Mouse (Mus musculus): ENCODE data around the gene Slc25a5.
A peak's percentile ranks its signal among the peaks of the same experiment; 100 is the strongest.

Gene Slc25a5

GRCm38 (mm10) chrX:36815022-36815421 lies 19.6 kb downstream of the Slc25a5 start:
- Histone ChIP-seq H3K36me3 (ENCODE audit: control insufficient read depth, insufficient read depth, low read length, poor library complexity, severe bottlenecking) (no peaks in the 10 kb centered on the region), H3K27me3 (ENCODE audit: control insufficient read depth, insufficient read depth, low read length, poor library complexity, severe bottlenecking) (no peaks in the 10 kb centered on the region)
- DNase-seq (ENCODE audit: low read depth, low spot score) = no peak

GRCm38 (mm10) chrX:36815439-36815838 lies 20.0 kb downstream of the Slc25a5 start:
- Histone ChIP-seq H3K36me3 (ENCODE audit: control insufficient read depth, insufficient read depth, low read length, poor library complexity, severe bottlenecking) (no peaks in the 10 kb centered on the region), H3K27me3 (ENCODE audit: control insufficient read depth, insufficient read depth, low read length, poor library complexity, severe bottlenecking) (no peaks in the 10 kb centered on the region)
- no peak for DNase-seq (ENCODE audit: low read depth, low spot score)

GRCm38 (mm10) chrX:36816368-36816899 lies 21.0 kb downstream of the Slc25a5 start:
- Histone ChIP-seq H3K27me3 (ENCODE audit: control insufficient read depth, insufficient read depth, low read length, poor library complexity, severe bottlenecking) (no peaks in the 10 kb centered on the region), H3K36me3 (ENCODE audit: control insufficient read depth, insufficient read depth, low read length, poor library complexity, severe bottlenecking) (no peaks in the 10 kb centered on the region)
- DNase-seq (ENCODE audit: low read depth, low spot score) = no peak

GRCm38 (mm10) chrX:36816953-36817441 lies 21.5 kb downstream of the Slc25a5 start:
- no peaks in the 10 kb centered on the region for H3K27me3 ChIP-seq (ENCODE audit: control insufficient read depth, insufficient read depth, low read length, poor library complexity, severe bottlenecking)
- H3K36me3 ChIP-seq (ENCODE audit: control insufficient read depth, insufficient read depth, low read length, poor library complexity, severe bottlenecking) = no peaks in the 10 kb centered on the region

GRCm38 (mm10) chrX:36819575-36819974 lies 24.1 kb downstream of the Slc25a5 start:
- Histone ChIP-seq H3K36me3 (ENCODE audit: control insufficient read depth, insufficient read depth, low read length, poor library complexity, severe bottlenecking) (no peaks in the 10 kb centered on the region), H3K27me3 (ENCODE audit: control insufficient read depth, insufficient read depth, low read length, poor library complexity, severe bottlenecking) (no peaks in the 10 kb centered on the region)
- no peak for DNase-seq (ENCODE audit: low read depth, low spot score)

More at GRCm38 (mm10) chrX:36816953-36817441, 21.5 kb downstream of the Slc25a5 start:
- no peak for DNase-seq (ENCODE audit: low read depth, low spot score)

GRCm38 (mm10) chrX:36820201-36820600 lies 24.8 kb downstream of the Slc25a5 start:
- Histone ChIP-seq H3K36me3 (ENCODE audit: control insufficient read depth, insufficient read depth, low read length, poor library complexity, severe bottlenecking) (no peaks in the 10 kb centered on the region), H3K27me3 (ENCODE audit: control insufficient read depth, insufficient read depth, low read length, poor library complexity, severe bottlenecking) (no peaks in the 10 kb centered on the region)
- DNase-seq (ENCODE audit: low read depth, low spot score) = peak; percentile 69

- Histone ChIP-seq H3K36me3 (ENCODE audit: control insufficient read depth, insufficient read depth, low read length, poor library complexity, severe bottlenecking) (no peaks in the 10 kb centered on the region), H3K27me3 (ENCODE audit: control insufficient read depth, insufficient read depth, low read length, poor library complexity, severe bottlenecking) (no peaks in the 10 kb centered on the region)
- DNase-seq (ENCODE audit: low read depth, low spot score) = no peak
Measured at GRCm38 (mm10) chrX:36823932-36824711, 28.7 kb downstream of the Slc25a5 start.

- no peak for DNase-seq (ENCODE audit: low read depth, low spot score)
- Histone ChIP-seq H3K27me3 (ENCODE audit: control insufficient read depth, insufficient read depth, low read length, poor library complexity, severe bottlenecking) (no peaks in the 10 kb centered on the region), H3K36me3 (ENCODE audit: control insufficient read depth, insufficient read depth, low read length, poor library complexity, severe bottlenecking) (no peaks in the 10 kb centered on the region)
Measured at GRCm38 (mm10) chrX:36825032-36825431, 29.6 kb downstream of the Slc25a5 start.

GRCm38 (mm10) chrX:36826873-36827272 lies 31.4 kb downstream of the Slc25a5 start:
- Histone ChIP-seq H3K36me3 (ENCODE audit: control insufficient read depth, insufficient read depth, low read length, poor library complexity, severe bottlenecking) (no peaks in the 10 kb centered on the region), H3K27me3 (ENCODE audit: control insufficient read depth, insufficient read depth, low read length, poor library complexity, severe bottlenecking) (no peaks in the 10 kb centered on the region)
- DNase-seq (ENCODE audit: low read depth, low spot score) = no peak

GRCm38 (mm10) chrX:36830271-36830670 lies 34.8 kb downstream of the Slc25a5 start:
- DNase-seq (ENCODE audit: low read depth, low spot score) = no peak
- no peaks in the 10 kb centered on the region for H3K27me3 ChIP-seq (ENCODE audit: control insufficient read depth, insufficient read depth, low read length, poor library complexity, severe bottlenecking)
- H3K36me3 ChIP-seq (ENCODE audit: control insufficient read depth, insufficient read depth, low read length, poor library complexity, severe bottlenecking) = no peaks in the 10 kb centered on the region

GRCm38 (mm10) chrX:36831632-36832031 lies 36.2 kb downstream of the Slc25a5 start:
- DNase-seq (ENCODE audit: low read depth, low spot score) = no peak
- no peaks in the 10 kb centered on the region for H3K27me3 ChIP-seq (ENCODE audit: control insufficient read depth, insufficient read depth, low read length, poor library complexity, severe bottlenecking)
- H3K36me3 ChIP-seq (ENCODE audit: control insufficient read depth, insufficient read depth, low read length, poor library complexity, severe bottlenecking) = no peaks in the 10 kb centered on the region

GRCm38 (mm10) chrX:36833397-36834084 lies 38.1 kb downstream of the Slc25a5 start:
- peak; percentile 81 for DNase-seq (ENCODE audit: low read depth, low spot score)

GRCm38 (mm10) chrX:36837069-36837676 lies 41.7 kb downstream of the Slc25a5 start:
- H3K27me3 ChIP-seq (ENCODE audit: control insufficient read depth, insufficient read depth, low read length, poor library complexity, severe bottlenecking) = no peaks in the 10 kb centered on the region
- DNase-seq (ENCODE audit: low read depth, low spot score) = no peak
- H3K36me3 ChIP-seq (ENCODE audit: control insufficient read depth, insufficient read depth, low read length, poor library complexity, severe bottlenecking) = no peaks in the 10 kb centered on the region

More at GRCm38 (mm10) chrX:36833397-36834084, 38.1 kb downstream of the Slc25a5 start:
- H3K27me3 ChIP-seq (ENCODE audit: control insufficient read depth, insufficient read depth, low read length, poor library complexity, severe bottlenecking) = no peaks in the 10 kb centered on the region
- no peaks in the 10 kb centered on the region for H3K36me3 ChIP-seq (ENCODE audit: control insufficient read depth, insufficient read depth, low read length, poor library complexity, severe bottlenecking)

- Histone ChIP-seq H3K36me3 (ENCODE audit: control insufficient read depth, insufficient read depth, low read length, poor library complexity, severe bottlenecking) (no peaks in the 10 kb centered on the region), H3K27me3 (ENCODE audit: control insufficient read depth, insufficient read depth, low read length, poor library complexity, severe bottlenecking) (no peaks in the 10 kb centered on the region)
- DNase-seq (ENCODE audit: low read depth, low spot score) = peak; percentile 5
Measured at GRCm38 (mm10) chrX:36839391-36839790, 43.9 kb downstream of the Slc25a5 start.

GRCm38 (mm10) chrX:36841698-36842097 lies 46.2 kb downstream of the Slc25a5 start:
- no peaks in the 10 kb centered on the region for H3K27me3 ChIP-seq (ENCODE audit: control insufficient read depth, insufficient read depth, low read length, poor library complexity, severe bottlenecking)
- DNase-seq (ENCODE audit: low read depth, low spot score) = peak; percentile 22
- no peaks in the 10 kb centered on the region for H3K36me3 ChIP-seq (ENCODE audit: control insufficient read depth, insufficient read depth, low read length, poor library complexity, severe bottlenecking)

Data from splenic B cell, adult 2 months (primary cell).